Mouse (Mus musculus) liver, adult 2 months (tissue): ENCODE data around the gene Ccl2.

Experiments used
- CTCF ChIP-seq: fragments of 200-500 bp; IDR thresholded peaks from 2 replicates; pipeline ENCODE4 v1.5.1; 2011; ENCODE audit warnings: low read depth, low read length, control low read depth
- POLR2A ChIP-seq: fragments of 200-500 bp; IDR thresholded peaks from 2 replicates; pipeline ENCODE4 v1.6.1; 2011; ENCODE audit warnings: low read length, control low read depth; ENCODE audit not compliant: insufficient read depth; ENCODE audit errors: extremely low read depth

DNA sequence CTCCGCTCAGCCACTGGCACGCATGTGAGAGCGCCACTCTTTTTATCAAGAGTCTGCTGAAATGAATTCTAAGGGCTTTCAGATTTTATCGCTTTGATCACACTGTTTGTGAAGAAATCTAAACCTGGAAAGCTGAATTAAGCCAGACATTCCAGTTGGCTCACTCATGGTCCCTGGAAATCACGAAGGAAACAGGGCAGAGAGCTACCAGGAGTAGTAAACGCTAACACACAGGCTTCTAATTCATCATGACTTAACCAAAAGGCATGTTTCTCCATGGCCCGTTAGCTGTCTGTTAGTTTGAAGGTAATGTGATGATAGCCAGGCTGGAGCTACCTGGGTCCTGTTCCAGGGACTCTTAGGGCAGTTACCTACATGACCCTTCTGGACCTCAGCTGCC, 925 bp upstream of the Ccl2 start:
- TF ChIP-seq POLR2A (no peak), CTCF (no peak)
